Mouse (Mus musculus): ENCODE measurements around the gene Trim50. TPM values are rescaled to one million over a fixed set of nuclear protein-coding genes. Genes with fewer than 3 reads are reported as not detected.

Trim50 gene
- polyA plus RNA-seq (2015; fragmentation: Illumina TruSeq; extraction: RNeasy Lipid Tissue Mini Kit (QIAGEN cat#74804); ENCODE audit: insufficient read depth, low replicate concordance) = not detected

DNA sequence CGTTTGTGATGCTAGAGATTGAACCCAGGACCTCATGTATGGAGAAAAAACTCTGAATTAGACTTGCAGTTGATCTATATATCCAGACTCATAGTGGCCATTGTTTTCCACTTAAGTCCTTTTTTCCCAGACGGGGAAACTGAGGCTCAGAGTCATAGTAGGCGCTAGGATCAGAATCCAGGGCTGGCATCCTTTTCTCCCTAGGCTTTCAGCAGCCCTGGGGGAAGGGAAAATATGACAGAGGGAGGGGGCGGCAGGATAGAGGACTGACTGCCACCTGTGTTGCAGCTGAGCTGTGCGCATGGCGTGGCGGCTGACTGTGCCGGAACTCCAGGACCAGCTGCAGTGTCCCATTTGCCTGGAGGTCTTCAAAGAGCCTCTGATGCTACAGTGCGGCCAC lies at the start of gene Trim50:
Gene Trim50 (plus strand): TSS at position 301 of the 400 bp plus-strand sequence.

DNA sequence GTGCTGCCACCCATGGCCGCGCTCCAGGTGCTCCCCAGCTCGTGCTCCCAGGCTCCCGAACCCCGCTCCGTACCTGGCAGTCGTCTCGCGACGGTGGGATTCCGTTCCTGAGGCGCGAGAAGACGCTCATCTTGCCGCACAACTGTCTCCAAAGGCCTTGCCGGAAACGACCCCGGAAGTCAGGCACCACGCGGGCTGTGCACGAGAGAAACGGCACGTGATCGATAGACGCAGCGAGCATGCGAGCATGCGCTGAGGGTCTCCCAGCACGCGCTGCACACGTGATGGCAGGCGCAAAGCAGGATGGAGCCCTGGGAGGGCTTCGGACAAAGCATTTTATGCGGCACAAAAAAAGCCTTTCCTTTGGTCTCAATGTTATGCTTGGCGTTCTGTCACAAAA lies 3.2 kb upstream of the Trim50 start, which contains the start of gene Fkbp6:
Gene Fkbp6 (minus strand): TSS at position 183 of the 400 bp plus-strand sequence.

DNA sequence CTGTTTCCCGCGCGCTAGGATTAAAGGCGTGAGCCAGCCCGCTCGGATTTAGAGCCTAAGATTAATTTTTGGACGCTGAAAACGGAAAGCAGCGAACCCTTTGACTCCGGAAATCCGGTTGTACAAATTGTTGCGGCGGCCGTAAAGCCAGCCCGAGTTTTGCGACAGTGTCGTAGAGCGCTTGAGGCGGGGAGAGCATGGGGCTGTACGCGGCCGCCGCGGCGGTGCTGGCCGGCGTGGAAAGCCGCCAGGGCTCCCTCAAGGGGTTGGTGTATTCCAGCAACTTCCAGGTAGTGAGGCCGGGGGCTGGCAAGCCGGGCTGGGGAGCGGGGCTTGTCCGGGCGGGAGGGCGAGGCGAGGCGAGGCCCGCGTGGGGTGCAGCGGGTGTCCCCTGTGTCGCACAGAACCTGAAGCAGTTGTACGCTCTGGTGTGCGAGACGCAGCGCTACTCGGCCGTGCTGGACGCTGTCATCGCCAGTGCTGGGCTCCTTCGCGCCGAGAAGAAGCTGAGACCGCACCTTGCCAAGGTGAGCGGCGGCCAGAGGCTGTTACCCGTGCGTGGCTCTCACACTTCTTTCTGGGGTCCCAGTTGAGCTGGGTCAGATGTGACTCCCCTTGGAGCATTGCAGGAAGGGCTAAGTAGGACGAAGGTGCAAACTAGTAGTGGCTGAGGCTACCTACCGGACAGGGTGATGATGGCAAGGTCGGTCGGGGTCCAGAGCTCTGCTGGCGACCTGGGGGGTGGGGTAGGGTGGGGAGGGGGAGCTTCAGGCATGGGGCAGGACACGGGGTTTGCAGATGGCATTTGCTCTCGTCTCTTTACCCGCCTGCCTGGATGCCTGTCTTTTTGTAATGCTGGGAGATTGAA lies 16.9 kb downstream of the Trim50 start, which contains the start of gene Nsun5:
Gene Nsun5 (plus strand): TSS at position 167 of the 868 bp plus-strand sequence.

DNA sequence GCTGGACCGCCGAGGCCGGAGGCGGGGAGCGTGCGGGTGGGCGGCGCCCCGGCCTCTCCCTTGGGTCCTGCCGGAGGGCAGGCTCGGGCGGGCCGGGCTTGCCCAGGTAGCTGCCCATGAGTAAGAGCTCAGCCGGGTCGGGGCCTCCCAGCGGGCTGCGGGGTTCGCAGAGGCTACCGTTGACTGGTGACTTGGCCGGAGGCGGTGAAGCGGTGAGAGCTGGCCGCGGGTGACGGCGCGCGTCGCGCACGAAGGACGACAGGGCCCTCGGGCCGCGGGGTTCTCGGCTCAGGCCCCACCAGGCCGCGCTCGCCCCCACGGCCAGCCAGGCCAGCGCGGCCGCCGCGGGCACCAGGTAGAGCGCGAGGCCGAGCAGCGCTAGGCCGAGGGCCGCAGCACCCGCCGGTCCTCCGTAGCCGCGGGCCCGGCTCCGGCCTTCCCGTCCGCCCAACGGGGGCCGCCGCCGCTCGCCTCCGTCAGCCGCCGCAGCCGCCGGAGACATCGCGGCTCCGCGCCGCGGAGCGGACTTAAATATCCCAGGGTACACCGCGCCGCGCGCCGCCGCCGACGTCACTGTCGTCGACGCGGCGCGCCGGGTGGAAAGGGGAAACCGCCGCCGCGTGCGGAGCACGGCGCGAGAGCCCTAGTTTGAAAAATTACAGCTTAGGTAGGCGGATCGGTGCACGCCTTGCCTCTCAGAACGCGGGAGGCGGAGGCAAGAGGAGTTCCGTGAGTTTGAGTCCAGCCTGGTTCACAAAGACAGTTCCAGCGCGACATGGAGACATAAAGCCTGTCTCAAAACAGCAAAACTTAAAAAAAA lies 41.1 kb downstream of the Trim50 start, which contains the start of gene Pom121:
Gene Pom121 (minus strand): TSS at position 543 of the 820 bp plus-strand sequence.

Other genes starting within 250 kb of the Trim50 start
- gene Tbl2, start 203.6 kb upstream of the Trim50 start, polyA plus RNA-seq (2015; fragmentation: Illumina TruSeq; extraction: RNeasy Lipid Tissue Mini Kit (QIAGEN cat#74804); ENCODE audit: insufficient read depth, low replicate concordance) = 9.8 TPM
- 31.1 TPM for gene Bcl7b, start 185.0 kb upstream of the Trim50 start, polyA plus RNA-seq (2015; fragmentation: Illumina TruSeq; extraction: RNeasy Lipid Tissue Mini Kit (QIAGEN cat#74804); ENCODE audit: insufficient read depth, low replicate concordance)
- 102 TPM for gene Baz1b, start 166.0 kb upstream of the Trim50 start, polyA plus RNA-seq (2015; fragmentation: Illumina TruSeq; extraction: RNeasy Lipid Tissue Mini Kit (QIAGEN cat#74804); ENCODE audit: insufficient read depth, low replicate concordance)
- 0.10 TPM for gene Fzd9, start 102.1 kb upstream of the Trim50 start, polyA plus RNA-seq (2015; fragmentation: Illumina TruSeq; extraction: RNeasy Lipid Tissue Mini Kit (QIAGEN cat#74804); ENCODE audit: insufficient read depth, low replicate concordance)
- gene Fkbp6, start 3.3 kb upstream of the Trim50 start, polyA plus RNA-seq (2015; fragmentation: Illumina TruSeq; extraction: RNeasy Lipid Tissue Mini Kit (QIAGEN cat#74804); ENCODE audit: insufficient read depth, low replicate concordance) = not detected
- gene Nsun5, start 16.7 kb downstream of the Trim50 start, polyA plus RNA-seq (2015; fragmentation: Illumina TruSeq; extraction: RNeasy Lipid Tissue Mini Kit (QIAGEN cat#74804); ENCODE audit: insufficient read depth, low replicate concordance) = 17.7 TPM
- gene Pom121, start 41.3 kb downstream of the Trim50 start, polyA plus RNA-seq (2015; fragmentation: Illumina TruSeq; extraction: RNeasy Lipid Tissue Mini Kit (QIAGEN cat#74804); ENCODE audit: insufficient read depth, low replicate concordance) = 14.8 TPM
- 20.1 TPM for gene Hip1, start 191.8 kb downstream of the Trim50 start, polyA plus RNA-seq (2015; fragmentation: Illumina TruSeq; extraction: RNeasy Lipid Tissue Mini Kit (QIAGEN cat#74804); ENCODE audit: insufficient read depth, low replicate concordance)
- gene Ccl26, start 210.3 kb downstream of the Trim50 start, polyA plus RNA-seq (2015; fragmentation: Illumina TruSeq; extraction: RNeasy Lipid Tissue Mini Kit (QIAGEN cat#74804); ENCODE audit: insufficient read depth, low replicate concordance) = not detected
- 6.6 TPM for gene Ccl24, start 219.8 kb downstream of the Trim50 start, polyA plus RNA-seq (2015; fragmentation: Illumina TruSeq; extraction: RNeasy Lipid Tissue Mini Kit (QIAGEN cat#74804); ENCODE audit: insufficient read depth, low replicate concordance)

Data from spleen, adult 10 weeks (tissue).